Mouse (Mus musculus) limb, embryonic 15.5 days (tissue): ENCODE data around the gene Il18rap. TPM values are rescaled to one million over a fixed set of nuclear protein-coding genes. Genes with fewer than 3 reads are reported as not detected.
A peak's percentile ranks its signal among the peaks of the same experiment; 100 is the strongest.

Experiments used
- ATAC-seq: fragments of 200-750 bp; cut with Nextera tagmentation; 2 replicates; pipeline ENCODE4 v1.8.0; 2017; ENCODE audit warnings: low read depth, moderate TSS enrichment; ENCODE audit not compliant: insufficient number of reproducible peaks, low FRiP score, low TSS enrichment
- H3K27ac ChIP-seq: fragments of 300-500 bp; sonication (generic); 2 replicates; pipeline ENCODE4 v1.5.1; 2015; ENCODE audit warnings: moderate library complexity, mild to moderate bottlenecking, inconsistent platforms
- H3K27me3 ChIP-seq: fragments of 300-500 bp; sonication (generic); 2 replicates; pipeline ENCODE4 v1.6.1; 2015; ENCODE audit warnings: inconsistent platforms
- H3K36me3 ChIP-seq: fragments of 300-500 bp; sonication (generic); 2 replicates; pipeline ENCODE4 v1.6.1; 2015; ENCODE audit warnings: inconsistent platforms
- H3K4me1 ChIP-seq: fragments of 300-500 bp; sonication (generic); 2 replicates; pipeline ENCODE4 v1.6.1; 2015; ENCODE audit warnings: inconsistent platforms
- H3K4me2 ChIP-seq: fragments of 300-500 bp; sonication (generic); 2 replicates; pipeline ENCODE4 v1.6.1; 2015; ENCODE audit warnings: mild to moderate bottlenecking, inconsistent platforms
- H3K4me3 ChIP-seq: fragments of 300-500 bp; sonication (generic); 2 replicates; pipeline ENCODE4 v1.5.1; 2015; ENCODE audit warnings: mild to moderate bottlenecking, inconsistent platforms
- H3K9ac ChIP-seq: fragments of 300-500 bp; sonication (generic); 2 replicates; pipeline ENCODE4 v1.6.1; 2015; ENCODE audit warnings: inconsistent platforms
- H3K9me3 ChIP-seq: fragments of 300-500 bp; sonication (generic); 2 replicates; pipeline ENCODE4 v1.6.1; 2016; ENCODE audit warnings: inconsistent platforms
- WGBS: fragments of 180-500 bp; shearing (Covaris S2); methylation state at CpG from one replicate; pipeline ENCODE4 v1.1.7; 2015; 5-methylcytosine and 5-hydroxymethylcytosine counted together
- polyA plus RNA-seq: library from polyadenylated mRNA; unstranded; fragments of >200 nt; fragmentation: Nextera tagmentation; extraction: Ambion mirVana; gene quantifications from 2 replicates; pipeline ENCODE4 v1.2.1, GENCODE M21; 2015

Il18rap gene
- polyA plus RNA-seq = 0.27 and 0.52 TPM in 2 replicates

- Histone ChIP-seq H3K27me3 (no peaks in the 10 kb centered on the region), H3K4me2 (no peak within 1 kb of the TSS)
- WGBS = 15% methylated on average over 9 of the region's 9 CpGs
Measured at GRCm38 (mm10) chr1:40514851-40515585, at the start of gene Il18rap. Gene Il18rap, plus strand, starts transcription at chr1:40515362.

GRCm38 (mm10) chr1:40465477-40466430, 49.4 kb upstream of the Il18rap start, which contains the start of gene Il18r1:
Gene Il18r1, plus strand, starts transcription at chr1:40465552.
- WGBS = 42% methylated on average over 20 of the region's 20 CpGs
- no peak within 1 kb of the TSS for H3K27ac ChIP-seq

More at GRCm38 (mm10) chr1:40514851-40515585, at the start of gene Il18rap:
- Histone ChIP-seq H3K9ac (no peak within 1 kb of the TSS), H3K27ac (no peak within 1 kb of the TSS), H3K9me3 (no peaks in the 10 kb centered on the region), H3K36me3 (no peaks in the 10 kb centered on the region), H3K4me1 (no peaks in the 10 kb centered on the region), H3K4me3 (no peak within 1 kb of the TSS)
- ATAC-seq = no peak

GRCm38 (mm10) chr1:40467306-40467705, 47.9 kb upstream of the Il18rap start:
- Histone ChIP-seq H3K27ac (no peak overlapping the region), H3K36me3 (no peaks in the 10 kb centered on the region), H3K4me1 (peaks cover 4% of the 10 kb centered on the region; the same call in 1 of the 2 replicates), H3K4me3 (no peak overlapping the region), H3K4me2 (no peak overlapping the region), H3K27me3 (no peaks in the 10 kb centered on the region), H3K9ac (no peak overlapping the region), H3K9me3 (no peaks in the 10 kb centered on the region)
- WGBS = 89% methylated on average over 4 of the region's 4 CpGs
- no peak for ATAC-seq

More at GRCm38 (mm10) chr1:40465477-40466430, 49.4 kb upstream of the Il18rap start, which contains the start of gene Il18r1:
- H3K27me3 ChIP-seq = no peaks in the 10 kb centered on the region
- no peaks in the 10 kb centered on the region for H3K9me3 ChIP-seq
- no peak for ATAC-seq
- 0 out of 2 replicates have a peak within 1 kb of the TSS, but pooled peaks have one; percentile 5 for H3K4me2 ChIP-seq
- no peaks in the 10 kb centered on the region for H3K36me3 ChIP-seq
- peaks cover 4% of the 10 kb centered on the region; the same call in 1 of the 2 replicates for H3K4me1 ChIP-seq
- no peak within 1 kb of the TSS for H3K4me3 ChIP-seq
- H3K9ac ChIP-seq = no peak within 1 kb of the TSS

GRCm38 (mm10) chr1:40468805-40469204, 46.4 kb upstream of the Il18rap start:
- no peak overlapping the region for H3K27ac ChIP-seq
- no peak overlapping the region for H3K4me3 ChIP-seq
- H3K36me3 ChIP-seq = no peaks in the 10 kb centered on the region
- peaks cover 4% of the 10 kb centered on the region; the same call in 1 of the 2 replicates for H3K4me1 ChIP-seq
- ATAC-seq = no peak
- 70% methylated on average over 2 of the region's 2 CpGs for WGBS
- no peak overlapping the region for H3K4me2 ChIP-seq
- no peak overlapping the region for H3K9ac ChIP-seq
- no peaks in the 10 kb centered on the region for H3K9me3 ChIP-seq
- no peaks in the 10 kb centered on the region for H3K27me3 ChIP-seq

GRCm38 (mm10) chr1:40469900-40470299, 45.3 kb upstream of the Il18rap start:
- H3K27ac ChIP-seq = no peak overlapping the region
- no peak overlapping the region for H3K4me2 ChIP-seq
- no peaks in the 10 kb centered on the region for H3K36me3 ChIP-seq
- H3K9ac ChIP-seq = no peak overlapping the region
- no peak overlapping the region for H3K4me3 ChIP-seq
- no peak for ATAC-seq
- WGBS = 74% methylated on average over 12 of the region's 12 CpGs
- no peaks in the 10 kb centered on the region for H3K27me3 ChIP-seq
- H3K9me3 ChIP-seq = no peaks in the 10 kb centered on the region
- peaks cover 4% of the 10 kb centered on the region; the same call in 1 of the 2 replicates for H3K4me1 ChIP-seq

GRCm38 (mm10) chr1:40472401-40472800, 42.8 kb upstream of the Il18rap start:
- Histone ChIP-seq H3K9me3 (no peaks in the 10 kb centered on the region), H3K27ac (no peak overlapping the region), H3K27me3 (no peaks in the 10 kb centered on the region), H3K4me3 (no peak overlapping the region), H3K4me1 (no peaks in the 10 kb centered on the region), H3K4me2 (no peak overlapping the region), H3K36me3 (no peaks in the 10 kb centered on the region), H3K9ac (no peak overlapping the region)
- 89% methylated on average over 1 of the region's 1 CpGs for WGBS
- ATAC-seq = no peak

- Histone ChIP-seq H3K9ac (no peak overlapping the region), H3K4me1 (no peaks in the 10 kb centered on the region), H3K4me2 (no peak overlapping the region), H3K36me3 (no peaks in the 10 kb centered on the region), H3K4me3 (no peak overlapping the region), H3K27ac (no peak overlapping the region), H3K27me3 (no peaks in the 10 kb centered on the region), H3K9me3 (no peaks in the 10 kb centered on the region)
- no peak for ATAC-seq
- 83% methylated on average over 4 of the region's 4 CpGs for WGBS
Measured at GRCm38 (mm10) chr1:40473640-40474039, 41.5 kb upstream of the Il18rap start.

- Histone ChIP-seq H3K9ac (no peak overlapping the region), H3K27ac (no peak overlapping the region), H3K27me3 (no peaks in the 10 kb centered on the region), H3K9me3 (no peaks in the 10 kb centered on the region), H3K4me2 (no peak overlapping the region), H3K36me3 (no peaks in the 10 kb centered on the region), H3K4me1 (no peaks in the 10 kb centered on the region), H3K4me3 (no peak overlapping the region)
- WGBS = 85% methylated on average over 5 of the region's 5 CpGs
- no peak for ATAC-seq
Measured at GRCm38 (mm10) chr1:40474336-40474735, 40.8 kb upstream of the Il18rap start.

GRCm38 (mm10) chr1:40475697-40476096, 39.5 kb upstream of the Il18rap start:
- H3K9ac ChIP-seq = no peak overlapping the region
- H3K4me2 ChIP-seq = no peak overlapping the region
- H3K27ac ChIP-seq = no peak overlapping the region
- ATAC-seq = no peak
- H3K9me3 ChIP-seq = no peaks in the 10 kb centered on the region
- WGBS = 64% methylated on average over 3 of the region's 3 CpGs
- H3K4me1 ChIP-seq = no peaks in the 10 kb centered on the region
- no peak overlapping the region for H3K4me3 ChIP-seq
- H3K36me3 ChIP-seq = no peaks in the 10 kb centered on the region
- H3K27me3 ChIP-seq = no peaks in the 10 kb centered on the region

GRCm38 (mm10) chr1:40476756-40477155, 38.4 kb upstream of the Il18rap start:
- 66% methylated on average over 4 of the region's 4 CpGs for WGBS
- Histone ChIP-seq H3K27me3 (no peaks in the 10 kb centered on the region), H3K9ac (no peak overlapping the region), H3K27ac (no peak overlapping the region), H3K4me2 (no peak overlapping the region), H3K4me1 (no peaks in the 10 kb centered on the region), H3K36me3 (no peaks in the 10 kb centered on the region), H3K4me3 (no peak overlapping the region), H3K9me3 (no peaks in the 10 kb centered on the region)
- ATAC-seq = no peak

- Histone ChIP-seq H3K9ac (no peak overlapping the region), H3K4me2 (no peak overlapping the region), H3K4me1 (no peaks in the 10 kb centered on the region), H3K36me3 (no peaks in the 10 kb centered on the region), H3K9me3 (no peaks in the 10 kb centered on the region), H3K27ac (no peak overlapping the region), H3K27me3 (no peaks in the 10 kb centered on the region), H3K4me3 (no peak overlapping the region)
- 76% methylated on average over 6 of the region's 6 CpGs for WGBS
- no peak for ATAC-seq
Measured at GRCm38 (mm10) chr1:40479505-40479923, 35.6 kb upstream of the Il18rap start.

GRCm38 (mm10) chr1:40494594-40494993, 20.6 kb upstream of the Il18rap start:
- no peaks in the 10 kb centered on the region for H3K36me3 ChIP-seq
- ATAC-seq = no peak
- H3K4me2 ChIP-seq = no peak overlapping the region
- no peak overlapping the region for H3K9ac ChIP-seq
- WGBS = 83% methylated on average over 4 of the region's 4 CpGs
- no peaks in the 10 kb centered on the region for H3K9me3 ChIP-seq
- no peak overlapping the region for H3K4me3 ChIP-seq
- H3K4me1 ChIP-seq = no peaks in the 10 kb centered on the region
- no peak overlapping the region for H3K27ac ChIP-seq
- H3K27me3 ChIP-seq = no peaks in the 10 kb centered on the region
